Mouse (Mus musculus): Measurements from ENCODE around the gene Mpo.

GRCm38 (mm10) chr11:87755360-87756017, 37.9 kb upstream of the Mpo start:
- 0 out of 2 replicates have a peak, but pooled peaks have one; percentile 40 for TF ChIP-seq EP300 (IDR thresholded peaks at IDR 0.05; ENCODE audit: insufficient read depth, low read depth, low read length)
- no peak for TF ChIP-seq CTCF (IDR thresholded peaks at IDR 0.05; ENCODE audit: low read depth, low read length)

Data from ES-Bruce4 (cell line).